Mouse (Mus musculus) neural tube, embryonic 13.5 days (tissue): Measurements from ENCODE around the gene Gm6588. TPM values are rescaled to one million over a fixed set of nuclear protein-coding genes. Genes with fewer than 3 reads are reported as not detected.
A peak's percentile ranks its signal among the peaks of the same experiment; 100 is the strongest.

Experiments used
- ATAC-seq: fragments of 200-750 bp; cut with Nextera tagmentation; 2 replicates; pipeline ENCODE4 v1.8.0; 2017; ENCODE audit warnings: low read depth, mild to moderate bottlenecking, moderate TSS enrichment, moderate library complexity
- H3K27ac ChIP-seq: fragments of 300-500 bp; sonication (generic); replicated peaks from 2 replicates; pipeline ENCODE4 v1.5.1; 2015; ENCODE audit warnings: moderate library complexity, mild to moderate bottlenecking, inconsistent platforms
- H3K27me3 ChIP-seq: fragments of 300-500 bp; sonication (generic); 2 replicates; pipeline ENCODE4 v1.6.1; 2015; ENCODE audit warnings: mild to moderate bottlenecking, inconsistent platforms
- H3K36me3 ChIP-seq: fragments of 300-500 bp; sonication (generic); 2 replicates; pipeline ENCODE4 v1.6.1; 2015; ENCODE audit warnings: mild to moderate bottlenecking, inconsistent platforms
- H3K4me1 ChIP-seq: fragments of 300-500 bp; sonication (generic); replicated peaks from 2 replicates; pipeline ENCODE4 v1.6.1; 2015; ENCODE audit warnings: inconsistent platforms
- H3K4me2 ChIP-seq: fragments of 300-500 bp; sonication (generic); 2 replicates; pipeline ENCODE4 v1.6.1; 2015; ENCODE audit warnings: inconsistent platforms, mild to moderate bottlenecking, moderate library complexity
- H3K4me3 ChIP-seq: fragments of 300-500 bp; sonication (generic); 2 replicates; pipeline ENCODE4 v1.5.1; 2015; ENCODE audit warnings: mild to moderate bottlenecking, inconsistent platforms
- H3K9ac ChIP-seq: fragments of 300-500 bp; sonication (generic); 2 replicates; pipeline ENCODE4 v1.6.1; 2015; ENCODE audit warnings: moderate library complexity, mild to moderate bottlenecking, inconsistent platforms
- H3K9me3 ChIP-seq: fragments of 300-500 bp; sonication (generic); 2 replicates; pipeline ENCODE4 v1.6.1; 2016; ENCODE audit warnings: inconsistent platforms
- WGBS: fragments of 180-500 bp; shearing (Covaris S2); methylation state at CpG from one replicate; pipeline ENCODE4 v1.1.7; 2015; 5-methylcytosine and 5-hydroxymethylcytosine counted together
- polyA plus RNA-seq: library from polyadenylated mRNA; unstranded; fragments of >200 nt; fragmentation: Nextera tagmentation; extraction: Ambion mirVana; gene quantifications from 2 replicates; pipeline ENCODE4 v1.2.1, GENCODE M21; 2015

The Gm6588 gene
- polyA plus RNA-seq, 1 experiment from 2014 or later = 0.93 TPM

- Histone ChIP-seq H3K9me3 (no peaks in the 10 kb centered on the region), H3K27me3 (peaks cover 28% of the 10 kb centered on the region)
- peak; percentile 34; the same call in 1 of the 2 replicates for ATAC-seq
These were observed 20.3 kb upstream of the Gm6588 start for GRCm38 (mm10) chr5:112428944-112429343.

GRCm38 (mm10) chr5:112431120-112431775, 18.0 kb upstream of the Gm6588 start:
- Histone ChIP-seq H3K36me3 (no peaks in the 10 kb centered on the region), H3K4me2 (no peak overlapping the region), H3K4me3 (no peak overlapping the region), H3K9ac (no peak overlapping the region), H3K4me1 (peaks cover 7% of the 10 kb centered on the region), H3K27ac (no peak overlapping the region), H3K9me3 (no peaks in the 10 kb centered on the region), H3K27me3 (peaks cover 27% of the 10 kb centered on the region)
- 28% methylated on average over 14 of the region's 14 CpGs for WGBS
- no peak for ATAC-seq

More at GRCm38 (mm10) chr5:112428944-112429343, 20.3 kb upstream of the Gm6588 start:
- H3K36me3 ChIP-seq = no peaks in the 10 kb centered on the region
- H3K4me3 ChIP-seq = 0 out of 2 replicates have a peak overlapping the region, but pooled peaks have one; percentile 2
- peak overlapping the region; percentile 44 for H3K4me2 ChIP-seq
- WGBS = 13% methylated on average over 19 of the region's 19 CpGs
- no peak overlapping the region for H3K27ac ChIP-seq
- 0 out of 2 replicates have a peak overlapping the region, but pooled peaks have one; percentile 35 for H3K9ac ChIP-seq
- H3K4me1 ChIP-seq = peaks cover 7% of the 10 kb centered on the region

GRCm38 (mm10) chr5:112432033-112432432, 17.2 kb upstream of the Gm6588 start:
- H3K9ac ChIP-seq = no peak overlapping the region

GRCm38 (mm10) chr5:112433004-112433403, 16.2 kb upstream of the Gm6588 start:
- 3% methylated on average over 8 of the region's 8 CpGs for WGBS
- 0 out of 2 replicates have a peak, but pooled peaks have one; percentile 9 for ATAC-seq
- Histone ChIP-seq H3K9ac (peak overlapping the region; percentile 43; the same call in 1 of the 2 replicates), H3K27me3 (peaks cover 34% of the 10 kb centered on the region), H3K9me3 (no peaks in the 10 kb centered on the region), H3K4me1 (peaks cover 7% of the 10 kb centered on the region), H3K36me3 (no peaks in the 10 kb centered on the region), H3K27ac (no peak overlapping the region), H3K4me3 (no peak overlapping the region), H3K4me2 (no peak overlapping the region)

More at GRCm38 (mm10) chr5:112432033-112432432, 17.2 kb upstream of the Gm6588 start:
- H3K4me2 ChIP-seq = no peak overlapping the region
- no peak overlapping the region for H3K27ac ChIP-seq
- peaks cover 7% of the 10 kb centered on the region for H3K4me1 ChIP-seq
- H3K27me3 ChIP-seq = peaks cover 27% of the 10 kb centered on the region
- WGBS = 78% methylated on average over 5 of the region's 5 CpGs
- ATAC-seq = no peak
- H3K9me3 ChIP-seq = no peaks in the 10 kb centered on the region
- H3K36me3 ChIP-seq = no peaks in the 10 kb centered on the region
- H3K4me3 ChIP-seq = no peak overlapping the region

- no peak overlapping the region for H3K9ac ChIP-seq
- H3K27ac ChIP-seq = no peak overlapping the region
- H3K9me3 ChIP-seq = no peaks in the 10 kb centered on the region
- ATAC-seq = no peak
- no peak overlapping the region for H3K4me2 ChIP-seq
- H3K27me3 ChIP-seq = peaks cover 20% of the 10 kb centered on the region
- 0 out of 2 replicates have a peak, but pooled peaks cover 7% of the 10 kb centered on the region for H3K36me3 ChIP-seq
- H3K4me1 ChIP-seq = no peaks in the 10 kb centered on the region
- 56% methylated on average over 10 of the region's 10 CpGs for WGBS
- H3K4me3 ChIP-seq = no peak overlapping the region
These were observed 10.7 kb upstream of the Gm6588 start for GRCm38 (mm10) chr5:112438535-112438934.

GRCm38 (mm10) chr5:112453088-112453487, 3.9 kb downstream of the Gm6588 start:
- no peak overlapping the region for H3K4me2 ChIP-seq
- no peaks in the 10 kb centered on the region for H3K9me3 ChIP-seq
- WGBS = 76% methylated on average over 9 of the region's 9 CpGs
- peaks cover 15% of the 10 kb centered on the region for H3K36me3 ChIP-seq
- H3K27me3 ChIP-seq = peaks cover 31% of the 10 kb centered on the region
- no peaks in the 10 kb centered on the region for H3K4me1 ChIP-seq
- no peak overlapping the region for H3K4me3 ChIP-seq
- H3K9ac ChIP-seq = no peak overlapping the region
- no peak overlapping the region for H3K27ac ChIP-seq
- ATAC-seq = no peak

- H3K4me3 ChIP-seq = no peak overlapping the region
- H3K36me3 ChIP-seq = peaks cover 10% of the 10 kb centered on the region
- ATAC-seq = no peak
- no peak overlapping the region for H3K9ac ChIP-seq
- peaks cover 7% of the 10 kb centered on the region; the same call in 1 of the 2 replicates for H3K4me1 ChIP-seq
- 68% methylated on average over 12 of the region's 12 CpGs for WGBS
- no peak overlapping the region for H3K4me2 ChIP-seq
- H3K9me3 ChIP-seq = no peaks in the 10 kb centered on the region
- peaks cover 31% of the 10 kb centered on the region for H3K27me3 ChIP-seq
- H3K27ac ChIP-seq = no peak overlapping the region
These were observed 5.8 kb downstream of the Gm6588 start for GRCm38 (mm10) chr5:112454966-112455555.

- Histone ChIP-seq H3K4me3 (no peak overlapping the region), H3K9me3 (no peaks in the 10 kb centered on the region), H3K27ac (no peak overlapping the region), H3K4me2 (no peak overlapping the region), H3K27me3 (peaks cover 27% of the 10 kb centered on the region), H3K4me1 (peaks cover 7% of the 10 kb centered on the region; the same call in 1 of the 2 replicates), H3K9ac (no peak overlapping the region), H3K36me3 (peaks cover 19% of the 10 kb centered on the region)
- WGBS = 45% methylated on average over 3 of the region's 3 CpGs
- no peak for ATAC-seq
These were observed 10.7 kb downstream of the Gm6588 start for GRCm38 (mm10) chr5:112459903-112460302.

GRCm38 (mm10) chr5:112466331-112466730, 17.1 kb downstream of the Gm6588 start:
- peaks cover 10% of the 10 kb centered on the region for H3K36me3 ChIP-seq
- H3K4me1 ChIP-seq = peaks cover 22% of the 10 kb centered on the region
- H3K27me3 ChIP-seq = peaks cover 6% of the 10 kb centered on the region; the same call in 1 of the 2 replicates
- H3K4me2 ChIP-seq = no peak overlapping the region
- WGBS = 33% methylated on average over 6 of the region's 6 CpGs
- no peaks in the 10 kb centered on the region; the same call in 1 of the 2 replicates for H3K9me3 ChIP-seq
- peak overlapping the region; percentile 47 for H3K27ac ChIP-seq
- no peak overlapping the region for H3K4me3 ChIP-seq
- ATAC-seq = no peak
- no peak overlapping the region for H3K9ac ChIP-seq

- 76% methylated on average over 4 of the region's 4 CpGs for WGBS
- Histone ChIP-seq H3K4me2 (no peak overlapping the region), H3K4me3 (no peak overlapping the region)
These were observed 19.9 kb downstream of the Gm6588 start for GRCm38 (mm10) chr5:112468986-112469581.

GRCm38 (mm10) chr5:112470144-112470543, 20.9 kb downstream of the Gm6588 start:
- no peak overlapping the region for H3K4me3 ChIP-seq
- H3K27me3 ChIP-seq = peaks cover 15% of the 10 kb centered on the region; the same call in 1 of the 2 replicates
- ATAC-seq = no peak
- H3K9me3 ChIP-seq = no peaks in the 10 kb centered on the region; the same call in 1 of the 2 replicates
- peaks cover 34% of the 10 kb centered on the region for H3K4me1 ChIP-seq
- H3K36me3 ChIP-seq = peaks cover 26% of the 10 kb centered on the region
- H3K4me2 ChIP-seq = no peak overlapping the region
- no peak overlapping the region for H3K9ac ChIP-seq
- WGBS = 79% methylated on average over 6 of the region's 6 CpGs
- no peak overlapping the region for H3K27ac ChIP-seq

More at GRCm38 (mm10) chr5:112468986-112469581, 19.9 kb downstream of the Gm6588 start:
- no peaks in the 10 kb centered on the region; the same call in 1 of the 2 replicates for H3K9me3 ChIP-seq
- no peak for ATAC-seq
- H3K27ac ChIP-seq = no peak overlapping the region
- peaks cover 22% of the 10 kb centered on the region for H3K36me3 ChIP-seq
- no peak overlapping the region for H3K9ac ChIP-seq
- H3K4me1 ChIP-seq = peaks cover 34% of the 10 kb centered on the region
- H3K27me3 ChIP-seq = 0 out of 2 replicates have a peak, but pooled peaks cover 10% of the 10 kb centered on the region

GRCm38 (mm10) chr5:112473453-112473852, 24.2 kb downstream of the Gm6588 start:
- Histone ChIP-seq H3K4me2 (no peak overlapping the region), H3K9me3 (no peaks in the 10 kb centered on the region; the same call in 1 of the 2 replicates), H3K36me3 (peaks cover 28% of the 10 kb centered on the region), H3K9ac (no peak overlapping the region), H3K27me3 (peaks cover 18% of the 10 kb centered on the region; the same call in 1 of the 2 replicates), H3K27ac (no peak overlapping the region), H3K4me1 (peaks cover 22% of the 10 kb centered on the region), H3K4me3 (no peak overlapping the region)
- no peak for ATAC-seq
- 50% methylated on average over 6 of the region's 6 CpGs for WGBS
